Mouse (Mus musculus) embryo, embryonic 10 days (tissue): ENCODE results near the gene Dennd4a.

Source experiments
- DNase-seq: peaks from one replicate; pipeline ENCODE4 v3.0.0-alpha.2; 2015; ENCODE audit warnings: low spot score

Gene Dennd4a

GRCm38 (mm10) chr9:64913973-64914372 is 102.8 kb downstream of the Dennd4a start:
- DNase-seq, result no peak

- no peak for DNase-seq
Observed at GRCm38 (mm10) chr9:64914629-64915028, 103.5 kb downstream of the Dennd4a start.

DNA sequence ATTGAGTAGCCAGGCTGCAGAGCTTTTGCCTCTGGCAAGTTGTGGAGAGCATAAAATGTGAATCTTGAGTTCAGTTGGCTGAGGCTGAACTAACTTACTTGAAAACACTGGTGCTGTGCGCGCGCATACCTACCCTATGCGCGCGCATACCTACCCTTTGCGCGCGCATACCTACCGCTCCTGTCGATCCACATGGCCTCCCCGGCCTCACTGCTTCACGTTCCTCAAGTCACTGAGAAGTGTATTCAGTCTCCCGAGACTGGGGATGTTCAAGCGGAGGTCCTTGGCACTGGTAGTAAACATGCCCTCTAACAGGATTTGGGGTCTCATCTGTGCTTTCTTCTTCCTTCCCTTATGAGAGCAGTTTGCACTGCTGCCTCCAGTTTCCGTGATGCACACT is 107.4 kb downstream of the Dennd4a start:
- peak; percentile 71 for DNase-seq

GRCm38 (mm10) chr9:64925771-64926170 is 114.6 kb downstream of the Dennd4a start:
- DNase-seq, result no peak

DNA sequence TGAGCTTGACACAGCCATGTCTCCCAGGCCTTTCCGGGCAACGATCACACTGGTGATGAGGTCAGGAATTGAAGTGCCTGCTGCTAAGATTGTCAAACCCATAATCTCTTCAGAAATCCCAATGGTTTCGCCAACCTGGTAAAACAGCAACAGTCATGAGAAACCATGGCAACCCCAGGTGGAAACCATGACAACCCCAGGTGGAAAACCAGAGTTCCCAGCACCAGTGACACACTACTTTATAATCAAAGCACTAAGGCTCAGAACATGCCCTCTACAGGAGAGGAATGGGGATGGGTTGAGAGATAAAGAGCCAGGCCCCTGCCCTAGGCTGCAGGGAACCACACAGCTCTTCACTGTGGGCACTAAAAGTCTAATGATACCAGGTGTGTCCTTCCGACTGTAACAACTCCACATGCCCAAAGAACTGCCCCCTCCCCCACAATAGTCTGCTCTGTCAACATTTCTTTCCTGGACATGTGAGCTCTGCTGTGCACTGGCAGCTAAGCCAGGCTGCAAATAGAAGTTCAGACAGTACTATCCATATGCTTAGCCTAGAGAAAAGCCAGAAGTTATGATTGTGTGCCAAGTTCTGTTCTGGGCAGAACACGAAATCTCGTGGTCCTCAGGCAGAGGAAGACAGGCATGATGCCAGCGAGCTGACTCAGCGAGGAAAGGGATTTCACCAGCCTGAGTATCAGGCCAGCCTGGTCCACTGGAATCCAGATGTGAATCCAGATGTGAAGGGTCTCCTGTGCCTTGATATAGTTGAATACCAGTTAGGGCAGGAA is 115.3 kb downstream of the Dennd4a start:
- DNase-seq, result no peak

DNA sequence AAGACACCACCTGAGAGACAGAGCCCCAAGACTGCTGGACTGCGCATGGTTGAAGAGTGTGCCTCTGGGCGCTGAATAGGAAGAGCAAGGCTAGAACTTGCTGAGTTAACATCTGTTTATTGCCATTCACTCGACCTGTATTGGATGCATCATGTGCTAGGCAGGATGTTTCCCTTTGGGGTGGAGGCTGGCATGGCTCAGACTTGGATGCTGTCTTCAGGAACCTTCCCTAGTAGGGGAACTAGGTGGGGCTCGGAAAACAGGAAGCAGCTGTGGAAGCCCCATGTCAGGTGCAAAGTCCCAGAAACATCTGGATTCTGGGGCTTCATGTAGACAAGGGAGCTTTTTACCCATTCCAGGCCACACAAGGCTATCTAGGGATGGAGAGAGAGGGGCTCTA is 119.1 kb downstream of the Dennd4a start:
- DNase-seq, result no peak

DNA sequence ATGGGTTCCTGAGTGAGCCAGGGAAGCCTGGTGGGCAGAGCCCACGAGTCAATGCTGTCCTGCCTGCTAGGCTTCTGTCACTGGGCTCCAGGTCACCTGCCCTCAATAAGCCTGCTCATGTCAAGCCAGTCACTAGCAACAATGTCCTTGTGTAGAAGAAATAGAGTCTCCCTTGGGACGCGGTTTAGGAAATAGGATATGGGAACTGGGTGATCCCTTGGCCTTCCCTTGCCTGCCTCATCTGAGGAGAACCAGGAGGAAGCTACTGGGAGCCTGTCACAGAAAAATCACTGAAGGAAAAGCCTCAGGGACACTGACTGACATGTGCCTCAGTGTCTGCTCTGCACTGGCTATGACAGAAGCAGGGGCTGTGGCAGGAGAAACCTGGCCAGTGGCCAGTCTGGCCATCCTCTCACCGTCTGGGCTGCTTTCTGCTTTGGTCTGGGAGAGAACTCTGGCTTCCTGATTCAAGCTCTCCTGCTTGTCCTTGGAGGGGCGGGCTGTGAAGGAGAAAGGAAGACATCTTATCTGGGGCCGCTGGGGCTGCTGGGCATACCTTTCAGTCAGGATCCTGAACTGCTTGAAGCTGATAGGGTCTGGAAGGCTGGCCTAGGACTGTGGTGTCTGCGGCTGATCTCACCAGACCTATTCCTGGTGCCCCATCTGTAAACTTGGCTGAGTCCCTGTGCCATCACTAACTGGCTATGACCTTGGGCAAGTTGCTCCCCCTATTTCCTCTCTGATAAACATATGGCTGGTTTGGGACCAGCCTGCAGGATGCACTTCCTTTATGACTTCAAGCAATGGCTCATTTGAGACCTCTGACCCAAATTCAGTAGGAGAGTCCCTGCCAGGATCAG is 120.8 kb downstream of the Dennd4a start:
- peak; percentile 7 for DNase-seq

- peak; percentile 70 for DNase-seq
Observed at GRCm38 (mm10) chr9:64934015-64934754, 123.0 kb downstream of the Dennd4a start.

GRCm38 (mm10) chr9:64936508-64936907 is 125.4 kb downstream of the Dennd4a start:
- peak; percentile 82 for DNase-seq

DNA sequence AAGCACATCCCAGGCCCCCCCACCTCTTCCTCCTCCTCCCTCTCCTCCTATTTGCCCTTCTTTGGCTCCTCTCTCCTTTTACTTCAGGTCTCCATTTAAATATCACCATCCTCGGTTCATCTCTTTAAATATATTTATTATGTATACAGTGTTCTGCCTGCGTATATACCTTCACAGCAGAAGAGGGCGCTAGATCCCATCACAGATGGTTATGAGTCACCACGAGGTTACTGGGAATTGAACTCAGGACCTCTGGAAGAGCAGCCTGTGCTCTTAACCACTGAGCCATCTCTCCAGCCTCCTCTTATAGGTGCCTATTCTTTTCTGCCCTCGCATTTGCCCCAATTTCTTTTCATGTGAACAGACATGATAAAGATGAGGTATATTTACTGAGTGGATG is 126.4 kb downstream of the Dennd4a start:
- DNase-seq, result no peak

DNA sequence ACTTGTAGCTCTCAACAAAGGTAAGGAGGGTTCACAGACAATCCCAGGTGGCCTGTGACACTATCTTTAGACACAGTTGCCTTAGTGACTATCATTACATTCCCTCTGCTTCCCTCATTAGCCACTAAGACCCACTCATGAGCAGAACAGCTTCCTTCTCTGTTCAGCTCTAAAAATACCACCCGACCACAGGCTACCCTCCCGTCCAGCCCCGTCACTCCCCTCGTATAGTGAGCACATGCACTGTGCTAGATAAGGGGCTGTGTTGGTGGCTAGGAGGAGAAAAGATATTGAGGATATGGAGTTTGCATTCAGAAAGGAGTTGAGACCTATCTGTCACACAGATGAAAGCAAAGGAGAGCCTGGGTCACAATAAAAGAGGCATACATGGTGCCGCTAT is 127.4 kb downstream of the Dennd4a start:
- DNase-seq, result no peak

GRCm38 (mm10) chr9:64939281-64939680 is 128.1 kb downstream of the Dennd4a start:
- no peak for DNase-seq

DNA sequence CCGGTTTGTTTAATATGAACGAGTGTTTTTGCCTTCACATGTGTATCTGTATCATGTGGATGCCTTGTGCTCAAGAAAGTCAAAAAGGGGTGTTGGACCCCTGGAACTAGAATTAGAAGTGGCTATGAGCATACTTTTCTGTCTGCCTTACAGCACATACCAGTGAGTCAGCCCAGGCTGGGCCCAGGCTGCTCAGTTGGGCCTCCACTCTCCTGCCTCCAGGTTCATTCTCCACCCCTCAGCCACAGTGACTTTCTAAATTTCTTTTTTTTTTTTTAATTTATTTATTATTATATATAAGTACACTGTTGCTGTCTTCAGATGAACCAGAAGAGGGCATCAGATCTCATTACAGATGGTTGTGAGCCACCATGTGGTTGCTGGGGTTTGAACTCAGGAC is 128.7 kb downstream of the Dennd4a start:
- DNase-seq, result no peak

DNA sequence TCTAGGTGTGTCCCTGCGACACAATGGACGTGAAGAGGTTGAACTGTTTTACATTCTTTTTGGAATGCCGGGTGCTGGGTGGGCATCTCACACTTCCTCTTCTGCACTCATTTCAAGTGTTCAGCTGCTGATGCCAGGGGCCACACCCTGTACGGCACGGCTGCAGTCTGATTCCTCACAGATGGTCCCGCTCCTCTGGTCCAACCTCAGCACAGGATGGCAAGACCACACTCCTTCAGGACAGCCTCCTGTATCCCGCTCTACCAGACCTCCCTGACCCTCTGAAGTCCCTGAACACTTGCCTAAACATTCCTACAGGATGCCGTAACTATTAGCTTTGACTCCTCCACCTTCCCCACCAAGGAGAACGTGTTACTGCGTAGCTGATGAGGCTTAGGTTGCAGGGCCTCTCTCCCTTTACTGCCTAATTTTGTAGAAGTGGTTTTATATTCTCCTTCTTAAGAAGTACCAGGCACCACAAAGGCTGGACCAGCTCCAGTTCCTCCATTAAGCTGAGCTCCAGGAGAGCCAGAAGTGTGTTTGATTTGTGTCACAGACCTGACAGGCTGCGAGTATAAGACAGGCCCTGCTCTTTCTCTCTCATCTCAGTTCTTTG is 129.7 kb downstream of the Dennd4a start:
- no peak for DNase-seq

- no peak for DNase-seq
Observed at GRCm38 (mm10) chr9:64941650-64942049, 130.5 kb downstream of the Dennd4a start.

DNA sequence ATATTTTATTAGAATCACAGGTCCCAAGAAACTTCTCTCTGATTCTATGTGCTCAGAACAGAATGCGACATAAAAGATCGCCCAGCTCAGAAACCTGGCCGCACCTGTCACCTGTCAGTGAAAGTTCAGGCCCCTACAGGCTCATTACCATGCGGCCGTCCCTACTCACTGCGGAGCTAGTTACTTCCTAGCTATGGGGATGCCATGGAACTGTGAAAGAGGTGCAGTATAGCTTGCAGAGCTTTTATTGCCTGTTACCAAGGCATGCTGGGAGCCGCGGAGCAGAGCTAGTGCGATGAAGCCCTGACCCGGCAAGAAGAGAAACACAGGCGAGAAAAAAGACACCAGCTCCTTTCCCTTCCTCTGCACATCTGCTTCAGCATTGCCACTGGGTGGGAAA is 132.9 kb downstream of the Dennd4a start:
- DNase-seq, result no peak

- DNase-seq, result no peak
Observed at GRCm38 (mm10) chr9:64947483-64948095, 136.4 kb downstream of the Dennd4a start.

GRCm38 (mm10) chr9:64951161-64951657 is 140.1 kb downstream of the Dennd4a start, which contains the start of gene Slc24a1:
TSS of gene Slc24a1 (minus strand) at chr9:64951607.
- no peak for DNase-seq

GRCm38 (mm10) chr9:64952055-64952454 is 140.9 kb downstream of the Dennd4a start:
- no peak for DNase-seq

- DNase-seq, result no peak
Observed at GRCm38 (mm10) chr9:64953190-64953589, 142.1 kb downstream of the Dennd4a start.

DNA sequence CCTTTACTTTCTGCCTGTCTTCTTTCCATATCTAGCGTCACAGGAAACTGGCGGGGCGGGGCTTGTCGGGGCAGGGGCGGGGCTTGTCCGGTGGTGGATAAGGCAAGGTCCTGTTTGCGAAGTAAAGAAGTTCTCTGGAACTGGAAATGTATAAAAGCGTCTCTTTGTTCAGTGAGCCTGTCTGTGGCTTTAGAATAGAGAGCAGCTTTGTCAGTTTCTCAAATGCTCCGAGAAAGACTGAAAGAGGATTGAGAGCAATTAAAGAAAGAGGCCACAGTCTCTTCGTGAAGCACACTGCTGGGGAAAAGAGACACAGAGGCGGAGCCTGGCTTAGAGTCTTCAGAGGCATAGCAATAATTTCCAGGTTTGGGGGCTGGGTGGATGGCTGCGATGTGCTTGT is 145.2 kb downstream of the Dennd4a start:
- no peak for DNase-seq
